Mouse (Mus musculus) midbrain, embryonic 13.5 days (tissue): ENCODE measurements around the gene Hspa1b. TPM values are rescaled to one million over a fixed set of nuclear protein-coding genes. Genes with fewer than 3 reads are reported as not detected.
"Not testable (repeated sequence)": the region's sequence is repeated elsewhere in the genome, so short reads cannot be mapped to it uniquely, and the experiment has no call there.

Source experiments
- ATAC-seq: fragments of 200-750 bp; cut with Nextera tagmentation; 2 replicates; pipeline ENCODE4 v1.8.0; 2017; ENCODE audit warnings: mild to moderate bottlenecking, moderate TSS enrichment, moderate library complexity
- H3K27ac ChIP-seq: fragments of 300-500 bp; sonication (generic); 2 replicates; pipeline ENCODE4 v1.5.1; 2015; ENCODE audit warnings: inconsistent platforms, mild to moderate bottlenecking, moderate library complexity
- H3K27me3 ChIP-seq: fragments of 300-500 bp; sonication (generic); 2 replicates; pipeline ENCODE4 v1.6.1; 2015; ENCODE audit warnings: mild to moderate bottlenecking, inconsistent platforms
- H3K36me3 ChIP-seq: fragments of 300-500 bp; sonication (generic); 2 replicates; pipeline ENCODE4 v1.6.1; 2015; ENCODE audit warnings: mild to moderate bottlenecking, inconsistent platforms
- H3K4me1 ChIP-seq: fragments of 300-500 bp; sonication (generic); replicated peaks from 2 replicates; pipeline ENCODE4 v1.6.1; 2015; ENCODE audit warnings: inconsistent platforms
- H3K4me2 ChIP-seq: fragments of 300-500 bp; sonication (generic); replicated peaks from 2 replicates; pipeline ENCODE4 v1.6.1; 2015; ENCODE audit warnings: moderate library complexity, mild to moderate bottlenecking, inconsistent platforms
- H3K4me3 ChIP-seq: fragments of 300-500 bp; sonication (generic); replicated peaks from 2 replicates; pipeline ENCODE4 v1.5.1; 2015; ENCODE audit warnings: mild to moderate bottlenecking, inconsistent platforms
- H3K9ac ChIP-seq: fragments of 300-500 bp; sonication (generic); replicated peaks from 2 replicates; pipeline ENCODE4 v1.6.1; 2015; ENCODE audit warnings: mild to moderate bottlenecking, inconsistent platforms
- H3K9me3 ChIP-seq: fragments of 300-500 bp; sonication (generic); 2 replicates; pipeline ENCODE4 v1.6.1; 2016; ENCODE audit warnings: mild to moderate bottlenecking, inconsistent platforms
- WGBS: fragments of 180-500 bp; shearing (Covaris S2); methylation state at CpG from one replicate; pipeline ENCODE4 v1.1.7; 2015; 5-methylcytosine and 5-hydroxymethylcytosine counted together
- polyA plus RNA-seq: library from polyadenylated mRNA; unstranded; fragments of >200 nt; fragmentation: Nextera tagmentation; extraction: Ambion mirVana; gene quantifications from 2 replicates; pipeline ENCODE4 v1.2.1, GENCODE M21; 2015

The Hspa1b gene
- polyA plus RNA-seq, 1 experiment from 2014 or later, result 0.11 TPM

GRCm38 (mm10) chr17:34951636-34952377 lies 7.2 kb downstream of the Hspa1b start:
- Histone ChIP-seq H3K27ac (peak overlapping the region; percentile 92), H3K27me3 (peaks cover 20% of the 10 kb centered on the region), H3K9ac (peak overlapping the region; percentile 97), H3K4me3 (peak overlapping the region; percentile 75), H3K4me1 (peaks cover 18% of the 10 kb centered on the region), H3K4me2 (peak overlapping the region; percentile 97), H3K36me3 (peaks cover 17% of the 10 kb centered on the region), H3K9me3 (no peaks in the 10 kb centered on the region)
- WGBS, result under 1% methylated on average over 29 of the region's 29 CpGs
- 0 out of 2 replicates have a peak, but pooled peaks have one; percentile 2 for ATAC-seq

GRCm38 (mm10) chr17:34950514-34951455 lies 8.3 kb downstream of the Hspa1b start:
- no peak for ATAC-seq
- Histone ChIP-seq H3K27me3 (peaks cover 12% of the 10 kb centered on the region), H3K9me3 (no peaks in the 10 kb centered on the region), H3K4me2 (peak overlapping the region; percentile 97), H3K9ac (peak overlapping the region; percentile 97), H3K4me1 (peaks cover 18% of the 10 kb centered on the region), H3K27ac (peak overlapping the region; percentile 92), H3K36me3 (peaks cover 17% of the 10 kb centered on the region), H3K4me3 (peak overlapping the region; percentile 75)
- WGBS, result 29% methylated on average over 10 of the region's 10 CpGs

- H3K27ac ChIP-seq, result no peak overlapping the region
- ATAC-seq, result no peak
- H3K9ac ChIP-seq, result no peak overlapping the region
- H3K27me3 ChIP-seq, result peaks cover under 1% of the 10 kb centered on the region; the same call in 1 of the 2 replicates
- 39% methylated on average over 4 of the region's 4 CpGs for WGBS
- H3K4me1 ChIP-seq, result peaks cover 18% of the 10 kb centered on the region
- no peak overlapping the region for H3K4me2 ChIP-seq
- no peak overlapping the region for H3K4me3 ChIP-seq
- no peaks in the 10 kb centered on the region for H3K9me3 ChIP-seq
- peaks cover 17% of the 10 kb centered on the region for H3K36me3 ChIP-seq
Observed at GRCm38 (mm10) chr17:34949553-34949969, 9.5 kb downstream of the Hspa1b start.

- not testable (repeated sequence) for ATAC-seq, H3K27ac ChIP-seq, H3K27me3 ChIP-seq, H3K9ac ChIP-seq, H3K9me3 ChIP-seq, H3K4me3 ChIP-seq, H3K4me2 ChIP-seq
- WGBS, result 57% methylated on average over 9 of the region's 9 CpGs
- H3K4me1 ChIP-seq, result peaks cover 18% of the 10 kb centered on the region
- peaks cover 17% of the 10 kb centered on the region for H3K36me3 ChIP-seq
Observed at GRCm38 (mm10) chr17:34948721-34949552, 10.1 kb downstream of the Hspa1b start.

- H3K9me3 ChIP-seq, result no peaks in the 10 kb centered on the region
- H3K4me3 ChIP-seq, result no peak overlapping the region
- no peak for ATAC-seq
- H3K9ac ChIP-seq, result no peak overlapping the region
- H3K36me3 ChIP-seq, result peaks cover 17% of the 10 kb centered on the region
- no peaks in the 10 kb centered on the region for H3K27me3 ChIP-seq
- H3K4me1 ChIP-seq, result peaks cover 18% of the 10 kb centered on the region
- H3K27ac ChIP-seq, result no peak overlapping the region
- WGBS, result 32% methylated on average over 8 of the region's 8 CpGs
- H3K4me2 ChIP-seq, result no peak overlapping the region
Observed at GRCm38 (mm10) chr17:34947606-34948005, 11.4 kb downstream of the Hspa1b start.

GRCm38 (mm10) chr17:34946486-34947140 lies 12.4 kb downstream of the Hspa1b start:
- 87% methylated on average over 5 of the region's 5 CpGs for WGBS

GRCm38 (mm10) chr17:34944362-34944761 lies 14.7 kb downstream of the Hspa1b start:
- ATAC-seq, result no peak
- Histone ChIP-seq H3K9ac (no peak overlapping the region), H3K27me3 (no peaks in the 10 kb centered on the region), H3K4me3 (no peak overlapping the region), H3K9me3 (no peaks in the 10 kb centered on the region), H3K27ac (no peak overlapping the region), H3K4me2 (no peak overlapping the region), H3K4me1 (peaks cover 6% of the 10 kb centered on the region), H3K36me3 (peaks cover 2% of the 10 kb centered on the region)

More at GRCm38 (mm10) chr17:34946486-34947140, 12.4 kb downstream of the Hspa1b start:
- H3K4me2 ChIP-seq, result no peak overlapping the region
- H3K4me3 ChIP-seq, result no peak overlapping the region
- H3K9me3 ChIP-seq, result no peaks in the 10 kb centered on the region
- H3K36me3 ChIP-seq, result peaks cover 17% of the 10 kb centered on the region
- peaks cover 21% of the 10 kb centered on the region for H3K4me1 ChIP-seq
- no peak for ATAC-seq
- no peak overlapping the region for H3K9ac ChIP-seq
- H3K27ac ChIP-seq, result no peak overlapping the region
- no peaks in the 10 kb centered on the region for H3K27me3 ChIP-seq

GRCm38 (mm10) chr17:34943128-34943815 lies 15.8 kb downstream of the Hspa1b start:
- Histone ChIP-seq H3K9ac (no peak overlapping the region), H3K4me2 (no peak overlapping the region), H3K4me3 (no peak overlapping the region), H3K36me3 (no peaks in the 10 kb centered on the region), H3K9me3 (no peaks in the 10 kb centered on the region), H3K4me1 (peaks cover 6% of the 10 kb centered on the region), H3K27ac (no peak overlapping the region), H3K27me3 (no peaks in the 10 kb centered on the region)
- 91% methylated on average over 4 of the region's 4 CpGs for WGBS
- ATAC-seq, result no peak

GRCm38 (mm10) chr17:34941344-34942041 lies 17.5 kb downstream of the Hspa1b start:
- 0 out of 2 replicates have a peak, but pooled peaks have one; percentile 17 for ATAC-seq
- Histone ChIP-seq H3K27ac (peak overlapping the region; percentile 35), H3K4me1 (peaks cover 6% of the 10 kb centered on the region), H3K4me3 (peak overlapping the region; percentile 27), H3K36me3 (0 out of 2 replicates have a peak, but pooled peaks cover 3% of the 10 kb centered on the region), H3K4me2 (peak overlapping the region; percentile 44), H3K27me3 (no peaks in the 10 kb centered on the region), H3K9me3 (no peaks in the 10 kb centered on the region), H3K9ac (peak overlapping the region; percentile 54; the same call in 1 of the 2 replicates)
- 4% methylated on average over 15 of the region's 15 CpGs for WGBS

GRCm38 (mm10) chr17:34937960-34938505 lies 21.0 kb downstream of the Hspa1b start:
- Histone ChIP-seq H3K36me3 (peaks cover 21% of the 10 kb centered on the region), H3K27ac (no peak overlapping the region), H3K4me1 (peaks cover 6% of the 10 kb centered on the region), H3K4me3 (no peak overlapping the region), H3K27me3 (no peaks in the 10 kb centered on the region), H3K9me3 (no peaks in the 10 kb centered on the region), H3K4me2 (no peak overlapping the region), H3K9ac (no peak overlapping the region)
- WGBS, result 82% methylated on average over 6 of the region's 6 CpGs
- no peak for ATAC-seq
